Mouse (Mus musculus) lung, embryonic 14.5 days (tissue): ENCODE measurements around the gene Gm12169. TPM values are rescaled to one million over a fixed set of nuclear protein-coding genes. Genes with fewer than 3 reads are reported as not detected.
"Not testable (repeated sequence)": the region's sequence is repeated elsewhere in the genome, so short reads cannot be mapped to it uniquely, and the experiment has no call there.

Experiments used
- ATAC-seq: fragments of 200-750 bp; cut with Nextera tagmentation; 2 replicates; pipeline ENCODE4 v1.8.0; 2017; ENCODE audit warnings: mild to moderate bottlenecking, moderate TSS enrichment, moderate library complexity; ENCODE audit not compliant: insufficient read depth
- DNase-seq: peaks from one replicate; pipeline ENCODE4 v3.0.0-alpha.2; 2015
- H3K27ac ChIP-seq: fragments of 300-500 bp; sonication (generic); 2 replicates; pipeline ENCODE4 v1.5.1; 2014; ENCODE audit warnings: low read depth, mild to moderate bottlenecking, moderate library complexity
- H3K27me3 ChIP-seq: fragments of 300-500 bp; sonication (generic); 2 replicates; pipeline ENCODE4 v1.6.1; 2014; ENCODE audit warnings: low read length, control low read depth; ENCODE audit not compliant: insufficient read depth
- H3K36me3 ChIP-seq: fragments of 300-500 bp; sonication (generic); 2 replicates; pipeline ENCODE4 v1.6.1; 2014; ENCODE audit warnings: control low read depth; ENCODE audit not compliant: insufficient read depth
- H3K4me1 ChIP-seq: fragments of 300-500 bp; sonication (generic); 2 replicates; pipeline ENCODE4 v1.6.1; 2014; ENCODE audit warnings: antibody characterized with exemption, control low read depth; ENCODE audit not compliant: insufficient read depth
- H3K4me2 ChIP-seq: fragments of 300-500 bp; sonication (generic); 2 replicates; pipeline ENCODE4 v1.6.1; 2014; ENCODE audit warnings: mild to moderate bottlenecking
- H3K4me3 ChIP-seq: fragments of 300-500 bp; sonication (generic); 2 replicates; pipeline ENCODE4 v1.5.1; 2014; ENCODE audit warnings: low read depth, low read length
- H3K9ac ChIP-seq: fragments of 300-500 bp; sonication (generic); 2 replicates; pipeline ENCODE4 v1.6.1; 2014
- H3K9me3 ChIP-seq: fragments of 300-500 bp; sonication (generic); 2 replicates; pipeline ENCODE4 v1.6.1; 2016; ENCODE audit warnings: low read depth, low read length, control low read depth
- CTCF ChIP-seq: IDR thresholded peaks from 2 replicates; pipeline ENCODE4 v1.5.1; 2016; ENCODE audit warnings: antibody characterized with exemption, low read depth
- WGBS: fragments of 180-500 bp; shearing (Covaris S2); extraction: QIAGEN DNeasy Blood & Tissue Kit; methylation state at CpG from one replicate; pipeline ENCODE4 v1.1.7; 2014; 5-methylcytosine and 5-hydroxymethylcytosine counted together
- polyA plus RNA-seq: library from polyadenylated mRNA; unstranded; fragments of >200 nt; fragmentation: Nextera tagmentation; extraction: Ambion mirVana; gene quantifications from 2 replicates; pipeline ENCODE4 v1.2.1, GENCODE M21; 2014

Gene Gm12169
- polyA plus RNA-seq: not detected in 2 replicates

DNA sequence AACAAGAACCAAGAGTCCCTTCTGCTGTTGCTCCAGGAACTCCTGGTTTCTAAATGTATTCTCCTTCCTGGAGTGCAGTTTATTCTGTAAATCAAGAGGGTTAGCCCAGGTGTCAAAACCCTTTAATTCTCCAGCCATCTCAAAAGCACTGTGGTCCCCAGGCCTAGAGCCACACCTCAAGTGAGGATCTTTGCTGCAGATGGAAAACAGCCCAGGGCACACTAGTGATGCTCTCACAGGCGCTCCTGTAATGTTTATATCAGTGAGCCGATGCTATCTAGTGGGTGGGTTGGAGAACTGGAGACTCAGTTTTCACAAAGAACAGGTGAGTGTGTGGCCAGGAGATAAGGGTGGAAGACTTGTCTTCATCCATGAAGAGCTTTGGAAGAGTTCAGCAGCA, at the start of gene Gm12169:
Gm12169 (plus strand) TSS at position 301 of the 400 bp plus-strand sequence.
- Histone ChIP-seq H3K4me1 (no peaks in the 10 kb centered on the region), H3K27ac (no peak within 1 kb of the TSS), H3K36me3 (no peaks in the 10 kb centered on the region), H3K4me2 (no peak within 1 kb of the TSS), H3K9me3 (no peaks in the 10 kb centered on the region), H3K27me3 (no peaks in the 10 kb centered on the region), H3K9ac (no peak within 1 kb of the TSS), H3K4me3 (no peak within 1 kb of the TSS)
- ATAC-seq: no peak
- DNase-seq: no peak
- 72% methylated on average over 2 of the region's 2 CpGs for WGBS
- no peak for TF ChIP-seq CTCF

DNA sequence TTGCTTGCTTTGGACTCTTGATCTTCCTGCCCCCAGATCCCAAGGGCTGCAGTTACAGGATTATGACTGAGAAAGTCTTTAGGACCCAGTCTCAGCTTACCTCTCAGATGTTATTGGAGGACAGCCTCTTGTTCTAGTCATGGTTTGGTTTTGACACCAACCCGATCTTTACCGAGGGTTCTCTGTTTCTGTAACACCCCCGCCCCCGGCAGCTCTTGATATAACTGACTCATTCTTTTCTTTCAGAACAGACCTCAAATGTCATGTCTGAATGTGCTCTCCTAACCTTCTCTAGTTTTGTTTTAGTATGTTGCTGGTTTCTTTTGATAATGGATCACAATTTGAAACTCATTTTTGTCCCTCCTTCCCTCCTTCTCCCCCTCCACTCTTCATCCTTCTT, 49.8 kb upstream of the Gm12169 start:
- no peaks in the 10 kb centered on the region for H3K27me3 ChIP-seq
- no peak overlapping the region for H3K4me2 ChIP-seq
- 85% methylated on average over 4 of the region's 4 CpGs for WGBS
- no peak for TF ChIP-seq CTCF
- ATAC-seq: no peak
- H3K4me3 ChIP-seq: no peak overlapping the region
- H3K36me3 ChIP-seq: no peaks in the 10 kb centered on the region
- H3K27ac ChIP-seq: no peak overlapping the region
- H3K4me1 ChIP-seq: no peaks in the 10 kb centered on the region
- no peak overlapping the region for H3K9ac ChIP-seq
- H3K9me3 ChIP-seq: no peaks in the 10 kb centered on the region
- no peak for DNase-seq

DNA sequence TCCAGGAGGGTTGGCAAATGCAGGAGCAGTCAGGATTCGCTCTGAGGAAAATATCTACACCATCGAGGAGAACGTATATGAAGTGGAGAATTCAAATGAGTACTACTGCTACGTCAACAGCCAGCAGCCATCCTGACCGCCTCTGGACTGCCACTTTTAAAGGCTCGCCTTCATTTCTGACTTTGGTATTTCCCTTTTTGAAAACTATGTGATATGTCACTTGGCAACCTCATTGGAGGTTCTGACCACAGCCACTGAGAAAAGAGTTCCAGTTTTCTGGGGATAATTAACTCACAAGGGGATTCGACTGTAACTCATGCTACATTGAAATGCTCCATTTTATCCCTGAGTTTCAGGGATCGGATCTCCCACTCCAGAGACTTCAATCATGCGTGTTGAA, 44.7 kb upstream of the Gm12169 start:
- WGBS: 79% methylated on average over 9 of the region's 9 CpGs
- Histone ChIP-seq H3K4me3 (no peak overlapping the region), H3K27ac (no peak overlapping the region), H3K36me3 (no peaks in the 10 kb centered on the region), H3K9ac (no peak overlapping the region), H3K27me3 (no peaks in the 10 kb centered on the region), H3K4me1 (no peaks in the 10 kb centered on the region), H3K9me3 (no peaks in the 10 kb centered on the region), H3K4me2 (no peak overlapping the region)
- ATAC-seq (no peak), DNase-seq (no peak)
- TF ChIP-seq CTCF: no peak

DNA sequence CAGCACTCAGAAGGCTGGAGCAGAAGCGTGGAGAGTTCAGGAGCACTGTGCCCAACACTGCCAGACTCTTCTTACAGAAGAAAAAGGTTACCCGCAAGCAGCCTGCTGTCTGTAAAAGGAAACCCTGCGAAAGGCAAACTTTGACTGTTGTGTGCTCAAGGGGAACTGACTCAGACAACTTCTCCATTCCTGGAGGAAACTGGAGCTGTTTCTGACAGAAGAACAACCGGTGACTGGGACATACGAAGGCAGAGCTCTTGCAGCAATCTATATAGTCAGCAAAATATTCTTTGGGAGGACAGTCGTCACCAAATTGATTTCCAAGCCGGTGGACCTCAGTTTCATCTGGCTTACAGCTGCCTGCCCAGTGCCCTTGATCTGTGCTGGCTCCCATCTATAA, 43.5 kb upstream of the Gm12169 start:
- Histone ChIP-seq H3K9ac (no peak overlapping the region), H3K4me2 (no peak overlapping the region), H3K4me3 (no peak overlapping the region), H3K27me3 (no peaks in the 10 kb centered on the region), H3K36me3 (no peaks in the 10 kb centered on the region), H3K27ac (no peak overlapping the region), H3K4me1 (no peaks in the 10 kb centered on the region), H3K9me3 (no peaks in the 10 kb centered on the region)
- TF ChIP-seq CTCF: no peak
- WGBS: 67% methylated on average over 7 of the region's 7 CpGs
- no peak for ATAC-seq
- DNase-seq: peak; percentile 8

DNA sequence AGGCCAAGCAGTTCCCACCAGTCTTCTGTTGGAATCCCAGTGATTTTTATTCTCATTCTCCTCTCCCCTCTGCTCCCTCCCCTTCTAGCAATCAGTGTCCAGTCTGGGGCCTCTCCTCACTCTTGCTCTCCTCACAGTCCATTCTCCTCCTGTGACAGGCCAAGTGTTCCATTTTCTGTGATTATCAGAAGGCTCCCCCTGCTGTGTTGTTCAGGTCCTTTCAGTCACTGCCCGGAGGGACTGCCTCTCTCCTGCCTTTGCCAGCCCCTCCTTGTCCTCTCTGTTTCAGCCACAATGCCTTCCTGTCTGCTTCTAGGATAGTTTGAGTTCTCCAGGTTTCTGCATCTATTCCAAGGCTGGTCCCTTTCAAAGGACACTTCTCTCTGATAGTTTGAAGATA, 35.8 kb upstream of the Gm12169 start:
- Histone ChIP-seq H3K27ac (no peak overlapping the region), H3K9ac (no peak overlapping the region), H3K4me2 (no peak overlapping the region), H3K4me3 (no peak overlapping the region), H3K9me3 (no peaks in the 10 kb centered on the region), H3K27me3 (no peaks in the 10 kb centered on the region), H3K4me1 (no peaks in the 10 kb centered on the region), H3K36me3 (no peaks in the 10 kb centered on the region)
- no peak for ATAC-seq
- TF ChIP-seq CTCF: 0 out of 2 replicates have a peak, but pooled peaks have one; percentile 6
- WGBS: 22% methylated on average over 1 of the region's 1 CpGs
- peak; percentile 7 for DNase-seq

DNA sequence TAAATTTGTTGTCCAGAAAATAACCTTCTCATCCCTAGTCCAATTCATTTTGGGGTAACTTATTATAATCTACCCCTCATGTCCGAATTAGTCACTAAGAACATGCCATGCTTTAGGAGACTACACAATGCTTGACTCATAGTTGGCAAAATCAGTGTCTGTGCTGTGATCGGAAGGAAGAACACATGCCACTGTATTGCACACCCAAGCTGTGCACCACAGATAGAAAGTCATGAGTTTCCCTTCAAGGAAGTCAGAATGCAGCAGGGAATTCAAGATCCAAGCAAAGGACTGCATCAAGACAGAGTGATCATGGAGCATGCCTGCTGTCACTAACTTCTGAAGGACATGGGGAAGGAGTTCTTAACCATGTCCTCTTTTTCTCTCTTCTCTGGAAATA, 35.4 kb upstream of the Gm12169 start:
- DNase-seq (no peak), ATAC-seq (no peak)
- Histone ChIP-seq H3K9ac (no peak overlapping the region), H3K9me3 (no peaks in the 10 kb centered on the region), H3K27ac (no peak overlapping the region), H3K4me1 (no peaks in the 10 kb centered on the region), H3K27me3 (no peaks in the 10 kb centered on the region), H3K4me2 (no peak overlapping the region), H3K36me3 (no peaks in the 10 kb centered on the region), H3K4me3 (no peak overlapping the region)
- no peak for TF ChIP-seq CTCF
- 77% methylated on average over 2 of the region's 2 CpGs for WGBS

DNA sequence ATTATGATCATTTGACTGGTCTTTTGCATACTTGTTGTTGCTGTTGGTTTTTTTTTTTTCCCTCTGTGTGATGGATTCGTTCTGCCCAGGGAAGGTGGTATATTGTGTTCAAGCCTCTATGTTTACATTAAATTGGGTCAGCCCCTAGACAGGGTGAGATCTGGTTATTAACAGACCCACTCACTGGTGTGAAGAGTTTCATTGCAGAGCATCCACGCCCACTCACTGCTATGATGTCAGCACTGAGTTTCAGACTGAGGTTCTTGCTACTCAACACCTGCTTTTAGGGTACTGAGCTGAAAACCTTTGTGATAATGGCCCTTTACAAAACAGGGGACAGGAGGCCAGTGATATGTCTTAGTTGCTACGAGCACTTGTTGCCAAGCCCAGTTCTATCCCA, 16.9 kb upstream of the Gm12169 start:
- no peak for ATAC-seq
- no peak for TF ChIP-seq CTCF
- Histone ChIP-seq H3K36me3 (no peaks in the 10 kb centered on the region), H3K4me3 (no peak overlapping the region), H3K27me3 (no peaks in the 10 kb centered on the region), H3K4me2 (no peak overlapping the region), H3K27ac (no peak overlapping the region), H3K9ac (no peak overlapping the region), H3K9me3 (no peaks in the 10 kb centered on the region), H3K4me1 (no peaks in the 10 kb centered on the region)
- 73% methylated on average over 3 of the region's 3 CpGs for WGBS
- no peak for DNase-seq

DNA sequence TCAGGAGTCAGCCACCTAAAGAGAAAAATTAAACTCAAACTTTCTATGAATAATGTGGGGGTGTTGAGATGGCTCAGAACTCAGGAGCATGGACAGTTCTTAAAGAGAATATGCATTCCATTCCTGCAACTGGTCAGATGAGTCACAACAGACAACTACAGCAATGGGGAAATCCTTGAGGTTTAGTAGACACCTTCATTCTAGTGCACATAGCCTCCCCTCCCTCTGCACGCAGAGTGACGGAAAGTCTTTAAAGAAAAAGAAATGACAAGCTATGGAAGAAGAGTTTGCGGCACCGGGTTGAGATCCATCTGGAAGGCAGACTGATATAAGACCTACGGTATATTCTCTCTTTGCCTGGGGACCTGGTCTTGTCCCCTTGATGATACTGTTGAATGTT, 14.1 kb upstream of the Gm12169 start:
- Histone ChIP-seq H3K4me2 (no peak overlapping the region), H3K9me3 (no peaks in the 10 kb centered on the region), H3K36me3 (no peaks in the 10 kb centered on the region), H3K4me3 (no peak overlapping the region), H3K4me1 (no peaks in the 10 kb centered on the region), H3K9ac (no peak overlapping the region), H3K27ac (no peak overlapping the region), H3K27me3 (no peaks in the 10 kb centered on the region)
- 91% methylated on average over 5 of the region's 5 CpGs for WGBS
- ATAC-seq (no peak), DNase-seq (no peak)
- TF ChIP-seq CTCF: no peak

DNA sequence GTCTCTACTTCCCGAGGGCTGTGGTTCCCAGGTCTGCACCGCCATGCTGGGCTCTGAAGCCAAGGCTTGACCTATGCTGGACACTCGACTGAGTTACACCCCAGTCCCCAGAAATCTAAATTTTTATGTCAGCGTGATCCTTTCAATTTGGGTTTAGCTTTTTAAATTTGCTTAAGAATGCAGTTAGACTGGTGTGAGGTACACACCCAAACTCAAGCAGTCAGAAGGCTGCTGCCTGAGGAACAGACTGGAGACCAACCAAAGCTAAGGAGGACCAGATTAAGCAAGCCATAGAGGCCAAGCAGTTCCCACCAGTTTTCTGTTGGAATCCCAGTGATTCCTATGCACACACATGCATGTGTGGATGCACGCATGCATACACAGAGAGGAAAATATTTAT, 2.7 kb upstream of the Gm12169 start:
- not testable (repeated sequence) for H3K27ac ChIP-seq
- WGBS: 80% methylated on average over 5 of the region's 5 CpGs

More for the DNA sequence above, 2.7 kb upstream of the Gm12169 start:
- not testable (repeated sequence) for H3K27me3 ChIP-seq, H3K36me3 ChIP-seq, H3K9ac ChIP-seq, H3K4me2 ChIP-seq, DNase-seq, H3K4me3 ChIP-seq, H3K9me3 ChIP-seq, ATAC-seq, H3K4me1 ChIP-seq
